Mouse (Mus musculus) layer of hippocampus, postnatal 25 days (tissue): ENCODE measurements around the gene Irf4. TPM values are rescaled to one million over a fixed set of nuclear protein-coding genes. Genes with fewer than 3 reads are reported as not detected.

Experiments
- DNase-seq, 2 experiments: peaks; one replicate each; pipeline ENCODE4 v3.0.0; 2022; ENCODE audit warnings: mixed read lengths in 2 of 2, low spot score in 1 of 2; ENCODE audit errors: extremely low spot score in 1 of 2
- total RNA-seq, 2 experiments: library from RNA; stranded (reverse); gene quantifications; 2 replicates each; pipeline ENCODE4 v1.2.3; 2021

Irf4 gene
- total RNA-seq, 2 experiments from 2014 or later, result 0.07 to 0.16 TPM

GRCm38 (mm10) chr13:30758789-30759381 is 9.9 kb downstream of the Irf4 start:
- DNase-seq, result no peak

- no peak for DNase-seq
These were observed 11.5 kb downstream of the Irf4 start for GRCm38 (mm10) chr13:30760374-30761090.

GRCm38 (mm10) chr13:30761151-30761631 is 12.2 kb downstream of the Irf4 start:
- DNase-seq, result no peak

- DNase-seq, result no peak
These were observed 13.2 kb downstream of the Irf4 start for GRCm38 (mm10) chr13:30762224-30762623.

GRCm38 (mm10) chr13:30764014-30764740 is 15.2 kb downstream of the Irf4 start:
- DNase-seq, result no peak

GRCm38 (mm10) chr13:30765906-30766305 is 16.9 kb downstream of the Irf4 start:
- DNase-seq, result no peak

- DNase-seq, result no peak
These were observed 17.8 kb downstream of the Irf4 start for GRCm38 (mm10) chr13:30766636-30767476.

- DNase-seq, result no peak
These were observed 18.6 kb downstream of the Irf4 start for GRCm38 (mm10) chr13:30767477-30768127.

GRCm38 (mm10) chr13:30776021-30776420 is 27.0 kb downstream of the Irf4 start:
- peak in 1 of 2 experiments; percentile 3 for DNase-seq

GRCm38 (mm10) chr13:30777678-30778179 is 28.7 kb downstream of the Irf4 start:
- DNase-seq, result peak in 1 of 2 experiments; percentile 1

GRCm38 (mm10) chr13:30781905-30782304 is 32.9 kb downstream of the Irf4 start:
- DNase-seq, result no peak

- no peak for DNase-seq
These were observed 33.4 kb downstream of the Irf4 start for GRCm38 (mm10) chr13:30782419-30782818.

GRCm38 (mm10) chr13:30785423-30786040 is 36.5 kb downstream of the Irf4 start:
- no peak for DNase-seq

- DNase-seq, result peak; percentile 15 to 29
These were observed 37.4 kb downstream of the Irf4 start for GRCm38 (mm10) chr13:30786235-30787035.

- DNase-seq, result no peak
These were observed 38.0 kb downstream of the Irf4 start for GRCm38 (mm10) chr13:30787036-30787320.

GRCm38 (mm10) chr13:30787556-30787955 is 38.5 kb downstream of the Irf4 start:
- DNase-seq, result no peak

GRCm38 (mm10) chr13:30787960-30788359 is 38.9 kb downstream of the Irf4 start:
- DNase-seq, result no peak

- no peak for DNase-seq
These were observed 39.4 kb downstream of the Irf4 start for GRCm38 (mm10) chr13:30788421-30788820.

GRCm38 (mm10) chr13:30790016-30790415 is 41.0 kb downstream of the Irf4 start:
- DNase-seq, result no peak
